Mouse (Mus musculus) retina, embryonic 14.5 days (tissue): ENCODE results near the gene Dhfr.
A peak's percentile ranks its signal among the peaks of the same experiment; 100 is the strongest.
"Not testable (repeated sequence)": the region's sequence is repeated elsewhere in the genome, so short reads cannot be mapped to it uniquely, and the experiment has no call there.

Source experiments
- DNase-seq: peaks from one replicate; pipeline ENCODE4 v3.0.0-alpha.2; 2015; ENCODE audit warnings: low spot score

The Dhfr gene

DNA sequence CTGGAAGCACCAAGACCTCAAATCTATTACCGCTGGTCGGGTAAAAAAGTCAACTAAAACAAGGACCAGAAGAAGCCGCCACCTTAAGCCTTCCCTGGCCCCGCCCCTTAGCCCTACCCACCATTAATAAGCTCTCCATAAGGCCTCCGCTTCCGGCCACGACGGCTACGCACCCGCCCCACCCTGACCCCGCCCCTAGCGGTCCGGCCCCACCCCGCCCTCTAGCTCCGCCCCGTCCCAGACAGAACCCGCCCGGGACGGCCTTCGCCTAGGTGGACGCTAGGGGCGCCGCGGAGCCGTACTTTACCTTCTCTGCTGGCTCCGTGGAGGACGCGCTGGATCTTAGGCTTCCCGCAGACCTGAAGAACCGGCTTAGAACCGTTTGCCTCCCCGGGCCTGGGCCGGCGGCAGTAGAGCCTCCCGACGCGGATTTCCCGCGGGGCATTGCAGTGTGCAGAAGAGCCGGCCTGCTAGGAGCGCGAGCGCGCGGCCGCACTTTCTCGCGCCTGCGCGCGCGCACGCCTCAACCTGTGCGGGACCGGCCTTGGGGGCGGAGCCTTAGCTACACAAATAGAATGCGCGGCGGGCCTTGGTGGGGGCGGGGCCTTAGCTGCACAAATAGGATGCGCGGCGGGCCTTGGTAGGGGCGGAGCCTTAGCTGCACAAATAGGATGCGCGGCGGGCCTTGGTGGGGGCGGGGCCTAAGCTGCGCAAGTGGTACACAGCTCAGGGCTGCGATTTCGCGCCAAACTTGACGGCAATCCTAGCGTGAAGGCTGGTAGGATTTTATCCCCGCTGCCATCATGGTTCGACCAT is at the start of gene Dhfr, which contains the start of gene Msh3:
TSS of gene Dhfr (plus strand) at position 271 of the 816 bp plus-strand sequence.
TSS of gene Msh3 (minus strand) at position 548 of the 816 bp plus-strand sequence.
- peak; percentile 99 for DNase-seq

GRCm38 (mm10) chr13:92305680-92306079 is 48.8 kb upstream of the Dhfr start, which contains the start of gene Gm20379:
Gm20379 (plus strand) TSS chr13:92305980.
- DNase-seq = no peak

- no peak for DNase-seq
Observed at GRCm38 (mm10) chr13:92314613-92315012, 39.9 kb upstream of the Dhfr start.

DNA sequence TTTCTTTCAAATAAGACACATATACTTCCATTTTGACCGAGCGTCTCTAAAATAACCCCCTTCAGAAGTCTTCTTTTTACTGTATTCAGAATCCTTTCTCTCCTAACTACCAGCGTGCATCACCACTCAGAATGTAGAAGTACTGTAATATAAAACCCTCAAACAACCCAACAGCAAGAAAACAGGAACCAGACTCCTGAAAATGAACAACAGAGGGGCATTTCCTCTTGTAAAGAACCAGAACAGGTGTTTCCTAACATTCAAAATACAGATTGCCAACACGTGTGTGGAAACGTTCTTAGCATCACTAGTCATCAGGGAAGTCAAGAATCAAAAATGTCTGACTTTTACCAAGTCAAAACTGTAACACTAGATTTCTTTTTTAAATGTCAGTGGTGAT is 33.8 kb upstream of the Dhfr start:
- no peak for DNase-seq

GRCm38 (mm10) chr13:92326030-92326429 is 28.5 kb upstream of the Dhfr start:
- DNase-seq = no peak

GRCm38 (mm10) chr13:92328000-92328399 is 26.5 kb upstream of the Dhfr start:
- DNase-seq = no peak

- no peak for DNase-seq
Observed at GRCm38 (mm10) chr13:92330621-92331020, 23.9 kb upstream of the Dhfr start.

DNA sequence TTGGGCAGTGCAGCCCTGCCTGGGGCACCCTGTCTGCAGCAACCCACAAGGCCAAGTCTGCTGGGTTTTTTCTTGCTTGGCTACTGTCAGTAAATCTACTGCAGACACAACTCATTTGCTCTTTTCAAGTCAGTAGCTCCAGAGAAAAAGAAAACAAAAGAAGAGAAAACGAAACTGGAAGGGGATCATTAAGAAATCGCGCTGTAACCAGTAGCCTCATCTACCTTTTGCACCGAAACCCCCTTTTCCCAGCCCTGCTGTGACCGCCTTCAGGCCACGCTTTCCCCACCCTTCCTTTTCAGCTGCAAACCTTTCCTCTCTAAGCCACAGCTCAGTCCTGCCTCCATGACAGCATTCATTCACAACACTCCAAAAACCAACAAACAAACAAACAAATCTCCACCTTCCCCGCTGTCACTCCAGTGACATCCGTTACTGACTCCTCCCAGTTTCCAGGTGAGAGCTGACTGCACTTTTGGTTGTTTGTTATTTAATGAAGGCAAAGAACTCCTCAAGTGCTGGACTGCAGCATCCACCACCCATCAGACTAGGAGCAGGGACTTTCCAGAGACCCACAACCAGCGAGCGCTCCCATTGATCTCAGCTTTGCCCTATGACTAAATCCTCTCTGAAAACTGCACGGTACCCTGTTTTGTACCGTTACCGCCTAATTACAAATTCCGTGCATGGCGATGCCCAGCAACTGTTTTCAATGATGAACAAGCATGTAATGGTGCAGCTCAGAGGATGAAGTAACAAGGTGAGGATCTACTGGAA is 22.2 kb upstream of the Dhfr start:
- DNase-seq = no peak

DNA sequence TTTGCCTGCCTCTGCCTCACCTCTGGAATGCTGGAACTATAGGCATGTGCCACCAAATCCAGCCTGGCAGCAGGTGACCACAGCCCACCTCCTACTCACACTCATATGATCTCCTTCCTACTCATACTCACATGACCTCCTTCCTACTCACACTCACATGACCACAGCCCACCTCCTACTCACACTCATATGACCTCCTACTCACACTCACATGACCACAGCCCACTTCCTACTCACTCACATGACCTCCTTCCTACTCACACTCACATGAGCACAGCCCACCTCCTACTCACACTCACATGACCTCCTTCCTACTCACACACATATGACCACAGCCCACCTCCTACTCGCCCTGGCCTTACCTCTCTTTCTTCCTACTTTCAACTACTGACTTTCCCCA is 17.7 kb upstream of the Dhfr start:
- DNase-seq = no peak

- no peak for DNase-seq
Observed at GRCm38 (mm10) chr13:92337773-92338462, 16.6 kb upstream of the Dhfr start.

DNA sequence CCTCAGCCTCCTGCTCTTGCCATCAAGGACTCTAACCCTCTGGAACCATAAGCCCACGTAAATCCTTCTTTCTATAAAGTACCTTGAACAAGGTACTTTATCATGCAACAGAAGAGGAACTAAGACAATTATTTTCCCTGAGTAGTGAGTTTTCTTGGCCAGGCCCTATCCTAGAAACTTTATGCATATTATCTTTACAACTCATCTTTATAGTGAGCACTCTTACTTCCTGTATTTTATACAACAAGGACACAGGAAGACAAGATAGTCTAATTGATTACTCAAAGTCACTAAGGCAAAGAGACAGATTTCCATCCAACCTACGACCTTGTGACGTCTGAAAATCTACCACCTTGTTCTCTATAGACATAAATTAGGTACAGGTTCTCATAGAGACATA is 14.7 kb upstream of the Dhfr start:
- no peak for DNase-seq

DNA sequence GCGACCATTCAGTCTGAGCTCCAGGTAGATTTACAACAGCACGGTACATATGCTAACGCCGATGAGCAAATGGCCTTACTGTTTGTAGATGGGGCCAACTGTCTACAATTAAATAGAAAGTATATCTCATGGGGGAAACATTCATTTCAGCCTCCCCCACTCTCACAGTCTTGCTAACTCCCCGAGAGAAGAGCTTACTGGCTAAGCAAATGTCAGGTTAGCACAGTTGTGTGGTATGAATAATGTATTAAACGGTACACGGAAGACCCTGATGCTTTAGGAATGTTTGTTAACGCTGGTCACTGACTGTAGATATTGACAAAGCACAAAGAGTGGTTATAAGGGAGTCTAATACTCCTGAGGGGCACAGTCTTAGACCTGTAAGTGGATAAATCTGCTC is 10.5 kb upstream of the Dhfr start:
- no peak for DNase-seq

DNA sequence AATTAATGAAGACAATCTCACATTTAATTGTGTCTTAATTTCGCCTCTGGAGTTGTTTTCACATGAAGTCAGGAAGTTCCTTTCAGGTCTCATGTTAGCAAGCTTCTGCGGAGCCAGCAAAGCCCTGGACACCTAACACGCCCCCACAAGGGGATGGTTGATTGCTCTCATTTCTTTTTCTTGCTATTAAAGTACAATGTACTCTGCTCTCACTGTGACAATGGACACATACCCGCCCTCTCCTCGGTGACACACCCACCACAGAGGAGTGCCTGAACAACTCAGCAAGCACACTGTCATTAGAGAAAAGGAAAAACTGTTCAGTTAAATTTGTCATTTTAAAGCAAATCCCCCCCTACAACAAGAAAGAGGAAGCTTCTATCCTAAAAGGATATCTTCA is 8.2 kb upstream of the Dhfr start:
- no peak for DNase-seq

DNA sequence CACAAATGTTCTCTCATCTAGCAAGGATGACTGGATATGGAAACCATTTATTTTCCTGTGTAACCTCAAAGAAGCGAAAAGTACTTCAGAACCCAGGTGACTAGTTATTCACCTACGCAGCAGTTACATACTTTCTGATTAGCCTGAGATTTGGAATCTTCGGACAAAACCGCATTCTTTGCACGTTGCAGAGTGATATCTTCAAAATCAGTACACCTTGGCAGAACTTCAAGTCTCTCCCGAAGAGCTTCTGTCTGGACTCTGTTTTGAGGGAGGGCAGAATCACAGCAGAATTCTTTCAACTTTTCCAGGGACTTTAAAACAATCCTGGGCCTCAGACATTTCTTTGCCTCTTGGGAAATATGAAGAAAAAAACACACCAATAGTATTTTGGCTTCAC is 3.4 kb upstream of the Dhfr start:
- DNase-seq = no peak

DNA sequence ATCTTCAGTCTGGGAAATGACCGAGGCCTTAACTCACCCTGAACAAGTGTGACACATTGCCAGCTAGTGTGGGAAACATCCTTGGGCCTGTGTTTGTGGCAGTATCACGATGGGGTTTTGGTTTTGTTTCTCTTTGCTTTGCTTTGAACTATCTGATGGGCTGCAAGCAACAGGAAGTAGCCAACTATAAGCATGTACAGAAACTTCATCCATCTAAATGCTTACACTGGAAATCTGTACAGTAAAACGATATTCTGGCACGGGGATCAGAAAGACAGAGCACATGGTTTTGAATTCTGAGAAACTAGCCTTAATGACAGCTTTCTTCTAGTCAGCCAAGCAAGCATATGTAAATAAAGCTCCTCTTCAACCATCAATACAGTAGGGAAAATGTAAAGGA is 570 bp upstream of the Dhfr start:
- no peak for DNase-seq

- DNase-seq = no peak
Observed at GRCm38 (mm10) chr13:92355272-92355643, 732 bp downstream of the Dhfr start.

GRCm38 (mm10) chr13:92356376-92356775 is 1.9 kb downstream of the Dhfr start:
- peak; percentile 8 for DNase-seq

- DNase-seq = peak; percentile 51
Observed at GRCm38 (mm10) chr13:92357644-92358043, 3.1 kb downstream of the Dhfr start.

- DNase-seq = no peak
Observed at GRCm38 (mm10) chr13:92361609-92362008, 7.1 kb downstream of the Dhfr start.

DNA sequence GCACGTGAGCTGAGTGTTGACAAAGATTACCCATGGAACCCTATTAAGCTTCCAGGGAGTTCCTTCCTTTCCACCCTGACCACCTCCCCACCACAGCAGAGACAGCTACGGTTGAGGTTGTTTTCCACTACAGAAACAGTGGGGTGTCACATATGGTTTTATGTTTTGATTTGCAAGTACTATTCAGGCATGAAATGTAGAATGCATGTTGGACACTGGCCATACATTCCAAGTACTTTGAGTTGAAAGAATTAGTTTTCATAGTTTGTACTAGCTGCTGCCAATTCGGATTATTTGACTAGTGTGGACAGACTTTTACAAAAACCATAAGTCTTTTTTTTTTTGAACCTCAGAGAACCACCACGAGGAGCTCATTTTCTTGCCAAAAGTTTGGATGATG is 10.8 kb downstream of the Dhfr start:
- DNase-seq = no peak

DNA sequence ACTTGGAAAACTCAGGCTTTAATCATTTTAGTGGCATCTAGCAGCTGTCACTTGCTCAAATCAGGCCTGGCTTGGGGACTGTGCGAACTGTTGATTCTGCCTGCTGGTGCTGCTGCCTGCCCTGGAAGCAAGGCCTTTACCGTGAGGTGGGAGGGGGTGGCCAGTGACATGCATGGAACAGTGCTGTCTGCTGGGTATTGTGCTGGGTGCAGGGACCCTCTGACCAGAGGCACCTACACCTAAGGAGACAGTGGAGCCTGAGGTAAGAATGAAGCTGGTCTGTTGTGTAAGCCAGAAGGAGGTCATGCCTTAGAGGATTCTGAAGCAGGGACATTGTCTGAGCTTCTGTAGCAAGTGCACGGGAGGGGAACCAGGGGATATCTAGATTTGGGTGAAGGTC is 16.3 kb downstream of the Dhfr start:
- DNase-seq = no peak

DNA sequence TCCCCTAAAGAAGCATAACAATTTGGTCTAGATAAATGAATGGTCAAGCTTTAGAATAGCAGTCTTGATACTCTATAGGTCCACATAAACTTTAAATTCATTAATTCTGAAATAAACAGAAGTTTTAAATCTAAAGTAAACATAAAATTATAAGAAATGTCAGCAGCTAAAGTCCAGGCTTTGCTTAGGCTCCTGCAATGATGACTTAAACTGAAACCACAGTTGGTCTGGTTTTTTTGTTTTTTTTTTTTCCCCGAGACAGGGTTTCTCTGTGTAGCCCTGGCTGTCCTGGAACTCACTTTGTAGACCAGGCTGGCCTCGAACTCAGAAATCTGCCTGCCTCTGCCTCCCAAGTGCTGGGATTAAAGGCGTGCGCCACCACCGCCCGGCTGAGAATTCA is 16.9 kb downstream of the Dhfr start:
- not testable (repeated sequence) for DNase-seq

- DNase-seq = no peak
Observed at GRCm38 (mm10) chr13:92387367-92387766, 32.8 kb downstream of the Dhfr start.
